Mouse (Mus musculus) bone marrow macrophage, adult 2 months (primary cell): ENCODE measurements at regions not wholly inside any gene's neighbourhood (a gene's known extent, or its start where the extent isn't known, plus 50 kb on each side); places are given as distances from the start of the nearest gene placed in this dataset.

ENCODE experiments used
- CTCF ChIP-seq: IDR thresholded peaks from 2 replicates; pipeline ENCODE4 v1.5.1; 2012; ENCODE audit warnings: low read depth, mild to moderate bottlenecking, low read length, moderate library complexity
- POLR2A ChIP-seq: IDR thresholded peaks from 2 replicates; pipeline ENCODE4 v1.6.1; 2012; ENCODE audit warnings: mild to moderate bottlenecking, low read depth, low read length, borderline replicate concordance

DNA sequence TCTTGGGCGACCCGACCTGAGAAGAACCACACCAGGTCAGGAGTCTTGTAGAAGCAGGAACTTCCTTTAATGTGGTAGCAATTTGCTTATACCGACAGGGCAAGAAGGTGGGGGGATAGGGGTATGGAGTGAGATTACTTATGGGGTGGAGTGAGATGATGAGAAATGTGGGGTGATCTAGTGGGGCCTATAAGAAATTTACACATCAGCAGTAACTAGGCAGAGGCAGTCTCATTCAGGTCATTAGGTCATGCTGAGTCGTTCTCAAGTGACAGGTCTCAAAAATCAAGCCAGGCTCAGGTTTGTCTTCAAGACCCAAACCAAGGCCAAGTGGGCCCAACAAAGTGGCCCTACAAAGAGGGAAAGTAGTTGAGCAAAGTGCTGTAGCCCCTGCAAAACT, 889.1 kb downstream of the 5730522E02Rik start:
- TF ChIP-seq CTCF (no peak), POLR2A (no peak)
